Mouse (Mus musculus) olfactory bulb, adult 2 months (tissue): ENCODE data around the gene Max.

Source experiments
- CTCF ChIP-seq: fragments of 200-500 bp; IDR thresholded peaks from 2 replicates; pipeline ENCODE4 v1.5.1; 2012; ENCODE audit warnings: low read depth, mild to moderate bottlenecking, low read length, moderate library complexity; ENCODE audit not compliant: insufficient read depth
- POLR2A ChIP-seq: fragments of 200-500 bp; IDR thresholded peaks from 2 replicates; pipeline ENCODE4 v1.6.1; 2012; ENCODE audit warnings: mild to moderate bottlenecking, low read depth, low read length, moderate library complexity; ENCODE audit not compliant: insufficient read depth

GRCm38 (mm10) chr12:76918855-76919254, 43.1 kb downstream of the Max start:
- TF ChIP-seq CTCF (no peak), POLR2A (no peak)
